Mouse (Mus musculus) liver, adult 2 months (tissue): ENCODE results near the gene Ptprs. TPM values are rescaled to one million over a fixed set of nuclear protein-coding genes. Genes with fewer than 3 reads are reported as not detected.

Source experiments
- DNase-seq: peaks from one replicate; pipeline ENCODE4 v3.0.0-alpha.2; 2011; ENCODE audit warnings: low read depth, low spot score; ENCODE audit errors: extremely low read depth
- H3K27ac ChIP-seq: fragments of 200-500 bp; replicated peaks from 2 replicates; pipeline ENCODE4 v1.5.1; 2012; ENCODE audit warnings: low read depth, mild to moderate bottlenecking, control low read depth, inconsistent platforms, low read length; ENCODE audit not compliant: insufficient read depth
- H3K27me3 ChIP-seq: fragments of 200-500 bp; 2 replicates; pipeline ENCODE4 v1.6.1; 2012; ENCODE audit warnings: mild to moderate bottlenecking, moderate library complexity, low read length, inconsistent platforms; ENCODE audit not compliant: control insufficient read depth, insufficient read depth
- H3K36me3 ChIP-seq: fragments of 200-500 bp; 2 replicates; pipeline ENCODE4 v1.6.1; 2012; ENCODE audit warnings: low read length, inconsistent platforms; ENCODE audit not compliant: control insufficient read depth, insufficient read depth
- H3K4me1 ChIP-seq: fragments of 200-500 bp; 2 replicates; pipeline ENCODE4 v1.6.1; 2011; ENCODE audit warnings: low read length; ENCODE audit not compliant: control insufficient read depth, insufficient read depth
- H3K4me3 ChIP-seq: fragments of 200-500 bp; 2 replicates; pipeline ENCODE4 v1.5.1; 2011; ENCODE audit warnings: low read depth, mild to moderate bottlenecking, control low read depth, low read length, moderate library complexity; ENCODE audit not compliant: insufficient read depth
- H3K79me2 ChIP-seq: fragments of 200-500 bp; 2 replicates; pipeline ENCODE4 v1.6.1; 2012; ENCODE audit warnings: inconsistent platforms, mild to moderate bottlenecking, low read length, moderate library complexity; ENCODE audit not compliant: control insufficient read depth, insufficient read depth
- H3K9ac ChIP-seq: fragments of 200-500 bp; 2 replicates; pipeline ENCODE4 v1.6.1; 2012; ENCODE audit warnings: low read depth, mild to moderate bottlenecking, control low read depth, inconsistent platforms, low read length
- CTCF ChIP-seq: fragments of 200-500 bp; IDR thresholded peaks from 2 replicates; pipeline ENCODE4 v1.5.1; 2011; ENCODE audit warnings: low read depth, low read length, control low read depth
- POLR2A ChIP-seq: fragments of 200-500 bp; IDR thresholded peaks from 2 replicates; pipeline ENCODE4 v1.6.1; 2011; ENCODE audit warnings: low read length, control low read depth; ENCODE audit not compliant: insufficient read depth; ENCODE audit errors: extremely low read depth
- WGBS: fragments of 180-500 bp; shearing (Covaris S2); methylation state at CpG from one replicate; pipeline ENCODE4 v1.1.7; 2018; 5-methylcytosine and 5-hydroxymethylcytosine counted together
- polyA plus RNA-seq: library from polyadenylated mRNA; depleted of rRNA; stranded (reverse); fragments of >200 nt; gene quantifications from 2 replicates; pipeline ENCODE4 v1.2.3, GENCODE M21; 2012
- total RNA-seq: library from RNA; depleted of rRNA; stranded (reverse); fragments of >200 nt; gene quantifications from 2 replicates; pipeline ENCODE4 v1.2.3, GENCODE M21; 2014

Ptprs gene
- total and polyA plus RNA-seq, 2 experiments = 4.4 to 10.2 TPM

- no peak overlapping the region for H3K9ac ChIP-seq
- 95% methylated on average over 9 of the region's 9 CpGs for WGBS
- H3K79me2 ChIP-seq = no peaks in the 10 kb centered on the region
- H3K4me1 ChIP-seq = no peaks in the 10 kb centered on the region
- H3K27me3 ChIP-seq = no peaks in the 10 kb centered on the region
- no peak for DNase-seq
- no peak overlapping the region for H3K4me3 ChIP-seq
- no peak for TF ChIP-seq POLR2A
- TF ChIP-seq CTCF = no peak
- no peaks in the 10 kb centered on the region for H3K36me3 ChIP-seq
- H3K27ac ChIP-seq = no peak overlapping the region
These were observed 9.6 kb upstream of the Ptprs start for GRCm38 (mm10) chr17:56485926-56486325.

- H3K27ac ChIP-seq = no peak overlapping the region
- no peaks in the 10 kb centered on the region for H3K4me1 ChIP-seq
- H3K4me3 ChIP-seq = no peak overlapping the region
- TF ChIP-seq POLR2A (no peak), CTCF (no peak)
- H3K36me3 ChIP-seq = no peaks in the 10 kb centered on the region
- no peaks in the 10 kb centered on the region for H3K27me3 ChIP-seq
- H3K9ac ChIP-seq = no peak overlapping the region
- 74% methylated on average over 9 of the region's 9 CpGs for WGBS
- no peaks in the 10 kb centered on the region for H3K79me2 ChIP-seq
- DNase-seq = no peak
These were observed 8.8 kb upstream of the Ptprs start for GRCm38 (mm10) chr17:56485118-56485517.

- WGBS = 100% methylated on average over 1 of the region's 1 CpGs
- H3K27me3 ChIP-seq = no peaks in the 10 kb centered on the region
- TF ChIP-seq CTCF (no peak), POLR2A (no peak)
- H3K79me2 ChIP-seq = no peaks in the 10 kb centered on the region
- no peak overlapping the region for H3K4me3 ChIP-seq
- DNase-seq = no peak
- H3K4me1 ChIP-seq = no peaks in the 10 kb centered on the region
- no peak overlapping the region for H3K9ac ChIP-seq
- no peak overlapping the region for H3K27ac ChIP-seq
- H3K36me3 ChIP-seq = no peaks in the 10 kb centered on the region
These were observed 6.4 kb upstream of the Ptprs start for GRCm38 (mm10) chr17:56482671-56483070.

GRCm38 (mm10) chr17:56479358-56479757, 3.1 kb upstream of the Ptprs start:
- Histone ChIP-seq H3K27me3 (peaks cover 14% of the 10 kb centered on the region; the same call in 1 of the 2 replicates), H3K79me2 (no peaks in the 10 kb centered on the region), H3K36me3 (no peaks in the 10 kb centered on the region), H3K4me3 (no peak overlapping the region), H3K27ac (no peak overlapping the region), H3K4me1 (no peaks in the 10 kb centered on the region), H3K9ac (no peak overlapping the region)
- TF ChIP-seq POLR2A = no peak
- TF ChIP-seq CTCF = peak; percentile 97
- 19% methylated on average over 6 of the region's 6 CpGs for WGBS
- DNase-seq = peak; percentile 44

GRCm38 (mm10) chr17:56478191-56478611, 1.9 kb upstream of the Ptprs start:
- no peaks in the 10 kb centered on the region for H3K36me3 ChIP-seq
- 63% methylated on average over 11 of the region's 11 CpGs for WGBS
- DNase-seq = no peak

GRCm38 (mm10) chr17:56477191-56477818, 1.0 kb upstream of the Ptprs start:
- Histone ChIP-seq H3K79me2 (no peaks in the 10 kb centered on the region), H3K9ac (no peak overlapping the region), H3K4me3 (no peak overlapping the region), H3K4me1 (no peaks in the 10 kb centered on the region), H3K27ac (no peak overlapping the region), H3K27me3 (peaks cover 19% of the 10 kb centered on the region; the same call in 1 of the 2 replicates), H3K36me3 (no peaks in the 10 kb centered on the region)
- TF ChIP-seq CTCF (no peak), POLR2A (no peak)
- DNase-seq = no peak
- WGBS = 90% methylated on average over 19 of the region's 19 CpGs

More at GRCm38 (mm10) chr17:56478191-56478611, 1.9 kb upstream of the Ptprs start:
- H3K9ac ChIP-seq = no peak overlapping the region
- no peaks in the 10 kb centered on the region for H3K4me1 ChIP-seq
- peaks cover 16% of the 10 kb centered on the region; the same call in 1 of the 2 replicates for H3K27me3 ChIP-seq
- TF ChIP-seq POLR2A (no peak), CTCF (no peak)
- H3K27ac ChIP-seq = no peak overlapping the region
- no peak overlapping the region for H3K4me3 ChIP-seq
- H3K79me2 ChIP-seq = no peaks in the 10 kb centered on the region
